28 mouse cellular contexts compared by ENCODE assay signal in the genomic region with DNA sequence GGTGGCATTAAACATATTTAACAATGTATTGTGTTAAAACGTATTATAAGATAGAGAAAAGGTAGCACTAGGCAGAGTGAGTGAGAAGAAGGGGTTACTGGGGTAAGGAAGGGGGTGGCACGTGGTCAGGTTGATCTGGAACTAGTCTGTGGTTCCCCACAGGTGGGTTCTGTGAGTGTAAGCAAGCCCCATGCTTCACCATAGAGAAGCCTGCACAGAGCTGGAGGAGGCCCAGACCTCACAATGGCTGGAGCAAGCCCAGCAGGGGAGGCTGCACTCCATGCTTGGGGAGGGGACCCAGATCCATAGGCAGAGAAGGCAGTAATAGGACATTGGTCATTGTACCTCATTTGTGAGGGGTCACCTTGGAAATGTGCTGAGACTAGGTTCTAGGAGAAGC.
"Had no signal": no experiment of that assay in that cellular context is flagged by ENCODE, and none has a peak within 500 bp of the region (broad histone marks: within the 10 kb centered on the region; RNA-seq: fewer than 3 reads in every experiment).

No protein-coding gene starts in this region.

- H3K9me3 ChIP-seq: forebrain, embryonic 15.5 days; heart, embryonic 10.5 days; heart, embryonic 12.5 days; hindbrain, embryonic 10.5 days; hindbrain, embryonic 12.5 days; intestine, embryonic 15.5 days; kidney, embryonic 15.5 days; limb, embryonic 13.5 days; limb, embryonic 15.5 days had no signal

- ATAC-seq: forebrain, embryonic 15.5 days; forebrain, postnatal 0 days; hindbrain, embryonic 16.5 days; inflammation-experienced regulatory T-cells, adult 6 months; intestine, embryonic 15.5 days; intestine, postnatal 0 days had no signal

- H3K9ac ChIP-seq: forebrain, embryonic 15.5 days; forebrain, postnatal 0 days; heart, embryonic 12.5 days; hindbrain, embryonic 12.5 days; intestine, embryonic 15.5 days; kidney, embryonic 15.5 days; limb, embryonic 13.5 days; limb, embryonic 15.5 days had no signal

- H3K4me1 ChIP-seq: heart, embryonic 10.5 days; heart, embryonic 12.5 days; intestine, embryonic 15.5 days; limb, embryonic 15.5 days had no signal

- H3K27me3 ChIP-seq: forebrain, embryonic 15.5 days; hindbrain, embryonic 12.5 days; intestine, embryonic 15.5 days; kidney, embryonic 15.5 days; limb, embryonic 13.5 days; limb, embryonic 15.5 days had no signal

- H3K4me3 ChIP-seq: forebrain, embryonic 15.5 days; gastrocnemius, adult 2 months; heart, embryonic 10.5 days; heart, embryonic 12.5 days; hindbrain, embryonic 10.5 days; hindbrain, embryonic 12.5 days; intestine, embryonic 15.5 days; kidney, embryonic 15.5 days; layer of hippocampus, adult 2 months; limb, embryonic 13.5 days; limb, embryonic 15.5 days had no signal

- H3K4me2 ChIP-seq: forebrain, embryonic 15.5 days; heart, embryonic 12.5 days; hindbrain, embryonic 12.5 days; hindbrain, embryonic 14.5 days; intestine, embryonic 15.5 days; kidney, embryonic 15.5 days; limb, embryonic 13.5 days; limb, embryonic 15.5 days had no signal

- H3K27ac ChIP-seq: forebrain, embryonic 15.5 days; gastrocnemius, adult 2 months; heart, embryonic 10.5 days; hindbrain, embryonic 10.5 days; hindbrain, embryonic 12.5 days; hindbrain, embryonic 14.5 days; intestine, embryonic 15.5 days; kidney, embryonic 15.5 days; kidney, postnatal 0 days; limb, embryonic 13.5 days; limb, embryonic 15.5 days had no signal

- DNase-seq: forebrain, postnatal 0 days; gastrocnemius, adult 2 months; gastrocnemius, postnatal 10 days; gastrocnemius, postnatal 25 days; heart, adult 18-20 months; heart, postnatal 14 days; heart, postnatal 36 days; kidney, adult 18-20 months; kidney, adult 9 months; kidney, postnatal 25 days; kidney, postnatal 4 days; layer of hippocampus, postnatal 36 days; left cerebral cortex, postnatal 4 days had no signal

- H3K36me3 ChIP-seq: forebrain, embryonic 15.5 days; heart, embryonic 10.5 days; heart, embryonic 12.5 days; hindbrain, embryonic 10.5 days; hindbrain, embryonic 12.5 days; intestine, embryonic 15.5 days; kidney, embryonic 15.5 days; limb, embryonic 13.5 days; limb, embryonic 15.5 days had no signal
